23 mouse cellular contexts compared by ENCODE assay signal in genomic region chr10:42239810-42240111, GRCm38 (mm10). TPM values are rescaled to one million over a fixed set of nuclear protein-coding genes. Genes with fewer than 3 reads are reported as not detected.
DNase-seq lines count a peak whose midpoint lies in the region; ATAC-seq lines count a peak whose summit lies in the region.
"Had no signal": no experiment of that assay in that cellular context is flagged by ENCODE, and none has a peak within 500 bp of the region (broad histone marks: within the 10 kb centered on the region; RNA-seq: fewer than 3 reads in every experiment).

No protein-coding gene starts in this region.

- 0 out of 2 replicates have a peak overlapping the region, but pooled peaks have one; percentile 2 for H3K27ac ChIP-seq in liver, embryonic 12.5 days
- H3K27ac ChIP-seq: embryonic facial prominence, embryonic 15.5 days; forebrain, embryonic 10.5 days; heart, adult 2 months; heart, embryonic 15.5 days; hindbrain, embryonic 13.5 days; hindbrain, postnatal 0 days had no signal

- 90% methylated on average over 6 of the region's 6 CpGs for WGBS in liver, embryonic 12.5 days (ENCODE audit: insufficient replicate concordance)

- no peaks in the 10 kb centered on the region for H3K27me3 ChIP-seq in liver, embryonic 12.5 days (replicated peaks)
- H3K27me3 ChIP-seq: CH12.LX; embryonic facial prominence, embryonic 15.5 days; heart, embryonic 15.5 days; hindbrain, embryonic 13.5 days; Patski had no signal

- ATAC-seq in liver, embryonic 12.5 days = no peak
- ATAC-seq in frontal cortex, adult (ENCODE audit: low TSS enrichment) = no peak
- ATAC-seq: activated CD4-positive, CD25-positive, alpha-beta regulatory T cell, adult 4 months; forebrain, embryonic 14.5 days; hindbrain, postnatal 0 days; Patski had no signal

- no peaks in the 10 kb centered on the region for H3K9me3 ChIP-seq in liver, embryonic 12.5 days (replicated peaks)
- H3K9me3 ChIP-seq: embryonic facial prominence, embryonic 15.5 days; forebrain, embryonic 10.5 days; heart, embryonic 15.5 days; hindbrain, embryonic 13.5 days had no signal

- no peak overlapping the region for H3K9ac ChIP-seq in liver, embryonic 12.5 days
- H3K9ac ChIP-seq: embryonic facial prominence, embryonic 15.5 days; heart, embryonic 15.5 days; hindbrain, embryonic 13.5 days had no signal

- DNase-seq in liver = no peak
- DNase-seq in cerebellum, adult 11 months = peak; percentile 44
- peak; percentile 54 for DNase-seq in cerebellum, adult 8-10 months
- peak; percentile 42 to 54 for DNase-seq in cerebellum, postnatal 36 days
- no peak for DNase-seq in gastrocnemius, postnatal 25 days
- DNase-seq: adrenal gland, postnatal 14 days; embryo, embryonic 11 days; gastrocnemius, postnatal 10 days; heart, adult 2 months; heart, postnatal 14 days had no signal

- H3K4me3 ChIP-seq in liver, embryonic 12.5 days = no peak overlapping the region
- H3K4me3 ChIP-seq: embryonic facial prominence, embryonic 15.5 days; erythroblast, embryonic 14.5 days; forebrain, embryonic 10.5 days; heart, adult 2 months; heart, embryonic 15.5 days; hindbrain, embryonic 13.5 days had no signal

- H3K4me1 ChIP-seq in liver, embryonic 12.5 days = peaks cover 97% of the 10 kb centered on the region
- H3K4me1 ChIP-seq: hindbrain, embryonic 13.5 days had no signal

- H3K36me3 ChIP-seq in liver, embryonic 12.5 days = peaks cover 76% of the 10 kb centered on the region
- H3K36me3 ChIP-seq: embryonic facial prominence, embryonic 15.5 days; forebrain, embryonic 10.5 days; heart, embryonic 15.5 days; hindbrain, embryonic 13.5 days had no signal

- H3K4me2 ChIP-seq in liver, embryonic 12.5 days = no peak overlapping the region
- H3K4me2 ChIP-seq: embryonic facial prominence, embryonic 15.5 days; heart, embryonic 11.5 days; heart, embryonic 15.5 days; hindbrain, embryonic 13.5 days had no signal

RNA-seq across cellular contexts. Expression of gene Foxo3, which starts 36.8 kb away (rescaled TPM):
- 16.9 and 17.9 TPM in 2 replicates for polyA plus RNA-seq in liver, embryonic 12.5 days (2016; fragmentation: Nextera tagmentation; extraction: Ambion mirVana)
- 10 to 100 TPM; 21.6 to 22.6 TPM for total RNA-seq in gastrocnemius, postnatal 25 days (2021)

Comparison
In these comparisons a context has a peak if more than half of its experiments do, and no peak if none do; other contexts are left out.
1. DNase-seq: peak in cerebellum, adult 11 months (single experiment), cerebellum, adult 8-10 months (single experiment) and cerebellum, postnatal 36 days (2 of 2); none in liver (single experiment) and gastrocnemius, postnatal 25 days (single experiment).